Mouse (Mus musculus) left cerebral cortex, postnatal 14 days (tissue): ENCODE measurements at regions not wholly inside any gene's neighbourhood (a gene's known extent, or its start where the extent isn't known, plus 50 kb on each side); places are given as distances from the start of the nearest gene placed in this dataset.

ENCODE experiments used
- DNase-seq, 2 experiments: peaks; one replicate each; pipeline ENCODE4 v3.0.0; 2021 to 2022; ENCODE audit warnings: low spot score in 2 of 2, mixed read lengths in 1 of 2
- intact Hi-C: fragments of 180-260 bp; cut with DNase I; formaldehyde crosslinking; loops from one replicate; pipeline ENCODE4 v1.15.1; 2025
- microRNA-seq, 2 experiments: library from miRNA; unstranded; fragments of <30 nt; microRNA quantifications; one replicate each; pipeline ENCODE4 v1.2.0; 2022

GRCm38 (mm10) chr1:195312426-195312825 is 135.9 kb upstream of the Cr2 start:
- intact Hi-C loops = no loop called here
- DNase-seq = no peak

GRCm38 (mm10) chr1:195285076-195285475 is 108.6 kb upstream of the Cr2 start:
- intact Hi-C loops = no loop called here
- no peak for DNase-seq

GRCm38 (mm10) chr1:195241496-195241895 is 65.0 kb upstream of the Cr2 start:
- intact Hi-C loops = no loop called here
- peak; percentile 96 to 99 for DNase-seq

GRCm38 (mm10) chr1:195232658-195233057 is 56.1 kb upstream of the Cr2 start:
- peak; percentile 67 to 69 for DNase-seq
- intact Hi-C loops = no loop called here

- intact Hi-C loops = no loop called here
- no peak for DNase-seq
Measured at GRCm38 (mm10) chr1:195227007-195227406, 50.5 kb upstream of the Cr2 start.

Small RNA genes in the stretch of these regions (microRNA-seq; reads per million reads assigned to microRNA genes)
- gene Gm24802 = 0 reads per million in 2 experiments
